Mouse (Mus musculus): ENCODE measurements around the gene Macrod2. TPM values are rescaled to one million over a fixed set of nuclear protein-coding genes. Genes with fewer than 3 reads are reported as not detected.
A peak's percentile ranks its signal among the peaks of the same experiment; 100 is the strongest.

The Macrod2 gene
- polyA plus RNA-seq, 1 experiment: 20.2 TPM

- H3K27me3 ChIP-seq (ENCODE audit: control insufficient read depth, insufficient read depth, low read length): no peaks in the 10 kb centered on the region; the same call in 1 of the 2 replicates
- TF ChIP-seq CTCF (IDR thresholded peaks at IDR 0.05; ENCODE audit: borderline replicate concordance, insufficient read depth, low read depth, low read length) (no peak), POLR2A (IDR thresholded peaks at IDR 0.05; ENCODE audit: borderline replicate concordance, insufficient read depth, low read length) (no peak)
- peak overlapping the region; percentile 55 for H3K27ac ChIP-seq (ENCODE audit: insufficient read depth, low read length)
- WGBS: 11% methylated on average over 4 of the region's 4 CpGs
- peaks cover 2% of the 10 kb centered on the region; the same call in 1 of the 2 replicates for H3K4me1 ChIP-seq (ENCODE audit: control insufficient read depth, insufficient read depth, low read length)
- no peak overlapping the region for H3K4me3 ChIP-seq (replicated peaks; ENCODE audit: insufficient read depth, low read depth, low read length)
- peak; percentile 73 to 85 for DNase-seq
These were observed 1439.2 kb downstream of the Macrod2 start for GRCm38 (mm10) chr2:141834156-141834782.

- Histone ChIP-seq H3K4me3 (replicated peaks; ENCODE audit: insufficient read depth, low read depth, low read length) (no peak overlapping the region), H3K27ac (ENCODE audit: insufficient read depth, low read length) (peak overlapping the region; percentile 49), H3K4me1 (ENCODE audit: control insufficient read depth, insufficient read depth, low read length) (peaks cover 8% of the 10 kb centered on the region; the same call in 1 of the 2 replicates), H3K27me3 (ENCODE audit: control insufficient read depth, insufficient read depth, low read length) (no peaks in the 10 kb centered on the region)
- DNase-seq: peak; percentile 74 to 87
- WGBS: 13% methylated on average over 6 of the region's 6 CpGs
- no peak for TF ChIP-seq POLR2A (IDR thresholded peaks at IDR 0.05; ENCODE audit: borderline replicate concordance, insufficient read depth, low read length)
- no peak for TF ChIP-seq CTCF (IDR thresholded peaks at IDR 0.05; ENCODE audit: borderline replicate concordance, insufficient read depth, low read depth, low read length)
These were observed 1449.5 kb downstream of the Macrod2 start for GRCm38 (mm10) chr2:141844408-141845175.

GRCm38 (mm10) chr2:141859220-141859619 is 1464.1 kb downstream of the Macrod2 start:
- WGBS: 40% methylated on average over 2 of the region's 2 CpGs
- Histone ChIP-seq H3K27ac (ENCODE audit: insufficient read depth, low read length) (no peak overlapping the region), H3K27me3 (ENCODE audit: control insufficient read depth, insufficient read depth, low read length) (no peaks in the 10 kb centered on the region), H3K4me3 (replicated peaks; ENCODE audit: insufficient read depth, low read depth, low read length) (no peak overlapping the region), H3K4me1 (ENCODE audit: control insufficient read depth, insufficient read depth, low read length) (peaks cover 5% of the 10 kb centered on the region; the same call in 1 of the 2 replicates)
- TF ChIP-seq POLR2A (IDR thresholded peaks at IDR 0.05; ENCODE audit: borderline replicate concordance, insufficient read depth, low read length) (no peak), CTCF (IDR thresholded peaks at IDR 0.05; ENCODE audit: borderline replicate concordance, insufficient read depth, low read depth, low read length) (no peak)
- DNase-seq: peak; percentile 28 to 32

- no peaks in the 10 kb centered on the region for H3K27me3 ChIP-seq (ENCODE audit: control insufficient read depth, insufficient read depth, low read length)
- no peak overlapping the region for H3K27ac ChIP-seq (ENCODE audit: insufficient read depth, low read length)
- TF ChIP-seq CTCF (IDR thresholded peaks at IDR 0.05; ENCODE audit: borderline replicate concordance, insufficient read depth, low read depth, low read length) (no peak), POLR2A (IDR thresholded peaks at IDR 0.05; ENCODE audit: borderline replicate concordance, insufficient read depth, low read length) (no peak)
- peaks cover 6% of the 10 kb centered on the region; the same call in 1 of the 2 replicates for H3K4me1 ChIP-seq (ENCODE audit: control insufficient read depth, insufficient read depth, low read length)
- DNase-seq: peak in 1 of 2 experiments; percentile 58
- H3K4me3 ChIP-seq (replicated peaks; ENCODE audit: insufficient read depth, low read depth, low read length): no peak overlapping the region
- 68% methylated on average over 6 of the region's 6 CpGs for WGBS
These were observed 1466.7 kb downstream of the Macrod2 start for GRCm38 (mm10) chr2:141861679-141862268.

- no peak for TF ChIP-seq CTCF (IDR thresholded peaks at IDR 0.05; ENCODE audit: borderline replicate concordance, insufficient read depth, low read depth, low read length)
- TF ChIP-seq POLR2A (IDR thresholded peaks at IDR 0.05; ENCODE audit: borderline replicate concordance, insufficient read depth, low read length): no peak
These were observed 1467.6 kb downstream of the Macrod2 start for GRCm38 (mm10) chr2:141862531-141863265.

GRCm38 (mm10) chr2:141863628-141864165 is 1468.6 kb downstream of the Macrod2 start:
- Histone ChIP-seq H3K27me3 (ENCODE audit: control insufficient read depth, insufficient read depth, low read length) (no peaks in the 10 kb centered on the region), H3K27ac (ENCODE audit: insufficient read depth, low read length) (no peak overlapping the region), H3K4me3 (replicated peaks; ENCODE audit: insufficient read depth, low read depth, low read length) (no peak overlapping the region), H3K4me1 (ENCODE audit: control insufficient read depth, insufficient read depth, low read length) (peaks cover 6% of the 10 kb centered on the region; the same call in 1 of the 2 replicates)
- peak in 1 of 2 experiments; percentile 41 for DNase-seq
- no peak for TF ChIP-seq POLR2A (IDR thresholded peaks at IDR 0.05; ENCODE audit: borderline replicate concordance, insufficient read depth, low read length)
- TF ChIP-seq CTCF (IDR thresholded peaks at IDR 0.05; ENCODE audit: borderline replicate concordance, insufficient read depth, low read depth, low read length): no peak
- 12% methylated on average over 2 of the region's 2 CpGs for WGBS

More at GRCm38 (mm10) chr2:141862531-141863265, 1467.6 kb downstream of the Macrod2 start:
- no peak for DNase-seq
- Histone ChIP-seq H3K27me3 (ENCODE audit: control insufficient read depth, insufficient read depth, low read length) (no peaks in the 10 kb centered on the region), H3K4me3 (replicated peaks; ENCODE audit: insufficient read depth, low read depth, low read length) (no peak overlapping the region), H3K4me1 (ENCODE audit: control insufficient read depth, insufficient read depth, low read length) (peaks cover 6% of the 10 kb centered on the region; the same call in 1 of the 2 replicates), H3K27ac (ENCODE audit: insufficient read depth, low read length) (no peak overlapping the region)
- WGBS: 82% methylated on average over 9 of the region's 9 CpGs

- Histone ChIP-seq H3K27ac (ENCODE audit: insufficient read depth, low read length) (no peak overlapping the region), H3K4me3 (replicated peaks; ENCODE audit: insufficient read depth, low read depth, low read length) (no peak overlapping the region), H3K4me1 (ENCODE audit: control insufficient read depth, insufficient read depth, low read length) (no peaks in the 10 kb centered on the region), H3K27me3 (ENCODE audit: control insufficient read depth, insufficient read depth, low read length) (no peaks in the 10 kb centered on the region)
- 60% methylated on average over 4 of the region's 4 CpGs for WGBS
- TF ChIP-seq CTCF (IDR thresholded peaks at IDR 0.05; ENCODE audit: borderline replicate concordance, insufficient read depth, low read depth, low read length): no peak
- no peak for TF ChIP-seq POLR2A (IDR thresholded peaks at IDR 0.05; ENCODE audit: borderline replicate concordance, insufficient read depth, low read length)
- DNase-seq: no peak
These were observed 1475.8 kb downstream of the Macrod2 start for GRCm38 (mm10) chr2:141870930-141871329.

All from cerebellum, adult 2 months (tissue).